Mouse (Mus musculus): ENCODE data around the gene Prl.
"Not testable (repeated sequence)": the region's sequence is repeated elsewhere in the genome, so short reads cannot be mapped to it uniquely, and the experiment has no call there.

Gene Prl

DNA sequence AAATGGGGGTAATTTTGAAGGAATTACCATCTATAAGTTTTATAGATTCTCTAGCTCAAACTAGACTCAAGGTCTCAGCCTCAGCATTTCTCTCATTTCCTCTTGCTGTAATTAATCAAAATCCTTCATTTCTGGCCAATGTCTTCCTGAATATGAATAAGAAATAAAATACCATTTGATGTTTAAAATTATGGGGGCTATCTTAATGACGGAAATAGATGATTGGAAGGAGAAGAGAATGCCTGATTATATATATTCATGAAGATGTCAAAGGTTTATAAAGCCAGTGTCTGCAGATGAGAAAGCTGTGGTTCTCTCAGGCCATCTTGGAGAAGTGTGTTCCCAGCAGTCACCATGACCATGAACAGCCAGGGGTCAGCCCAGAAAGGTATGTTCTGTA is at the start of gene Prl:
Gene Prl, plus strand, starts transcription at position 301 of the 400 bp plus-strand sequence.
- DNase-seq (ENCODE audit: low spot score in 2 of 2) = no peak

DNA sequence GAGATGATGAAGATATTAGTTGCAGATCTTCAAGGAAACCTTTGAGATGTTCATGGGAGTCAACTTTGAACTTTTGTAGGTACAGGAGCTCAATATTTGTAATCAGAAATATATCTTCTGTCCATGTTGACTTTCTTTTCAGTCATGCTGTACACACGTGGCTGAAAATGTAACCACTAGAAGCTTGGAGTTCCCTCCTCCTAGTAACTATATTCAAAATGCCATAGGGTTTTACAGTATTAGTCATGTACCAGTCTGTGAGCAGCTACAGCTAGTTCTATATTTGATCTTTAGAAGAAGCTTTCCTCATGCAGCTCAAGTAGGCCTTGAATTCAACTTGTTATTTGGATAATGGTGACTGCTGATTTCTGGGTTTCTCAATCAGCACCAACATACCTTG is 30.8 kb upstream of the Prl start:
- DNase-seq (ENCODE audit: low spot score in 2 of 2) = no peak

DNA sequence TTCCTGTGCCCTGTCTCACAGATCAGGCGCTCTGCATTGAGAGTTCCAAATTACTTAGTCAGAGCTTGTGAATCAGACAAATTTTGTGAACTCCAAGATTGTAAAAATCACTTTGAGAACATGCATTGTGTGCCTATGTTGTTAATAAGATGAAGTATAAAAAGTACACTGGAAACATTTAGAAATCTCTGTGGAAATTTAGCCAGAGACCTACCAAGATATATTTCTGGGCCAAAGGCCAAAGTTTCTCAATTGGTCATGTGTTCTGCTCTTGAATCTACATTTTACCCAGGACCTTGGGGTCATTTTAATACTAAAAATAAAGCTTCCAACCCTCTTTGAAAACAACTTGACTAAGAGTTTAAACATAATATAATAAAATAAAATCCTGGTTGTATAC is 30.0 kb upstream of the Prl start:
- no peak for DNase-seq (ENCODE audit: low spot score in 2 of 2)

DNA sequence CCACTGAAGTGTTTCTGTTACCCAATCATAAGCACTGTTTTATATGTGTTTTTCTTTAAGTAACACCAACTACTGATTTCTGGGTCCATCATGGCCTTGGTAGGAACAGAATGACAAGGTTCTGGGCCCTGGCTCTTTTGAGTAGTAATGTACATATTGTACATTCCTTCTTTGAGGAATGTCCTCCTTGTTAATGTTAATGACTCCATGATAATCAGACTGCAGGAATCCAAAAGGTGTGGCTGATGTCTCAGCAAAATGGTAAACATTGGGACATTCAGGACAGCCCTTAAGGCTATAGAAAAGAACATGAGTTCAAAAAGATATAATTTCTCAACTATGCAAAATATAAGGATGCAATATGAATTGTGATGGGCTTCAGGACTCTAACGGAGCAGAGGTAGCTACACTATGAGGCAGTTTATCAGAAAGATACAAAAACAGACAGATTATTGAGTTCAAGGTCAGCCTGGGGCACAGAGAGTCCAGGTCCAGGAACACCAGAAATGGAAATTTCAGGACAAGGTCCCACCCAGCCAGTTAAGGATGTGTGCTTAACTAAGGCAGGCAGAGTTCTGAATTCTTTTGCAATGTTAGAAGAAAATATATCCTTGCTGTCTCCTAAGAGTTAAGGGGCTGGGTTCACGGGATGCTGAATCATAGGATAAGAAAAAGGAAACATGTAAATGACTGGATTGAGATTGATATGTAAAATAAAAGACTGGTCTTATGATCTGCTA is 28.7 kb upstream of the Prl start:
- no peak for DNase-seq (ENCODE audit: low spot score in 2 of 2)

DNA sequence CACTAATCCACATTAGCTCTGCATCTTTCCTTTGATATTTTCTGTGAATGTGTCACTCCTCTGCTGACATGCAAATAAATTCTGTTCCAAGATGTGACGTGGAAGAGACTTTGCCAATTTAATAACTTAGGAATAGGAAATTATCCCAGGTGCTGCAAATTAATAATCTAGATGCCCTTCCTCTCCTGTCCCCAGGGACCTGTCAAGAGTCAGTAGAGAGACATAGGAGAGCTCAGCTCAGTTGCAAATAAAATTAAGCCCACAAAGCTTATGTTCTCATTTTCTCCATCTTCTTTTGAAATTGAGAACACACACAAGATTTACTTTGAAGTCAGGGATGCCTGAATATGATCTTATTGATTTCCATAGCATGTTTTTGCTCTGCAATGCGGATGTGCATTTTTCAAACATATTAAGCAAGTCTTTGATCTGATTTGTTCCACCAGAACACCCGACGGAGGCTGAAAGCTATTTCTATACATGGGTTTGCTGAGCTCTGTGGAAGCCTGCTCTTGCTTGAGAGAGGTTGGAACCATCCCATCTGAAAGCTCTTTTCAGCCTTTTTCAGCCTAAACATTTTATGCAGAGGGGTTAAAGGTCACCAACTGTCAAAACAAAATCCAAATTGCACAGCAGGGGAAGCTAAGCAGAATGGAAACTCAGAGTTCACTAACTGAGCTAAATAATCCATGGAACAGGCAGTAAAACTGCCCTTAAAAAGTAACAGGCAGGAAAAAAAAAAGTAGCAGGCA is 26.1 kb upstream of the Prl start:
- no peak for DNase-seq (ENCODE audit: low spot score in 2 of 2)

DNA sequence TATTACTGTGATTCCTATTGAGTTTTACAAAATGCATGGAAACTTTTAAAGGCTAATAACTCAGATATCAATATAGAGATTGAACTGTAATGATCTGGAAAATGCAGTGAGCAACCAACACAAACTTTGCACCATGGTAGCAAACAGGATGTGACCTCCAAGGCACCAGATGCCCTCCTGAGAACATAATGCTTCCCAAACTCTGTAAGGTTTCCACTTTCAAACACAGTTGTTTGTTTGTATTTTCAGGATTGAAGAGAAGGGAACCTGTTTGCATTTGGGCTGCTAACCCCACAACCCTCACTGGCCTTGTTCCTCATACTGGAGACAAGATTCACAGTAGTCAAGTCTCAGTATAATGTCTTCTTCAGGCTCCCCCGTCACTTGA is 25.5 kb upstream of the Prl start:
- DNase-seq (ENCODE audit: low spot score in 2 of 2) = no peak

DNA sequence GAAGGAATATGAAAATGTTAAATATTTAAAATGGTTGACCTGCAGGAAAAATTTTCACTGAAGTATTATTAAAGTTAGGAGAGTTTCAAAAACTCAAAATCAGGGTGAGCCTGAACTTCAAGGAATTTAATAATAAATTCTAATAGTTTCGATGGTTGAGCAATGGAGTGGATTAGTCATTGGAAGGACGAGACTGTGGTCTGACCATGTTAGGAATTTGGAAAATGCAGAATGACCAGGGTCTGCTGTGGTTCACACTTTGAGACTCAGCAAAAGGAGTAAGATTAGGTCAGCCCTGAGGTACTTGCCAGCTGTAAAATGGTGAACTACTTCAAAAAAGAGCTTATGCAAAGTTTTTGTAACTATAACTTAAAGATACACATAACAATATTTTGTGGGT is 24.4 kb upstream of the Prl start:
- DNase-seq (ENCODE audit: low spot score in 2 of 2) = no peak

DNA sequence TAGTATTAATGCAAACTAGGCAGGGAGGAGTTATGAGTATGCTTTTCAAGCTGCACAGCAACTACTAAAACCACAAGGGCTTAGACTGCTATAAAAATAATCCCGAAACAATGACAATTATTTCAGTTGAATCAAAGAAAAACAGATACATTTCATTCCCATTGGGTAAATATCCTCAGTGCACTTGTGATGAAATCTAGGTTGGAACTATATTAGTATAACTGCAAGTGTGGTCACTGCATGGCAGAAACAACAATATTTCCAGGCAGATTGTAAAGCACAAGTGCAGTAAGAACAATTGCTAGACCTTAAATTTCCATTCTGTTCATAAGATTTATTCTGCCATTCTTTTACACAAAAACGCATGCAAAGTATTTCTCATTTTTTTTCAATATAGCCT is 15.2 kb upstream of the Prl start:
- no peak for DNase-seq (ENCODE audit: low spot score in 2 of 2)

DNA sequence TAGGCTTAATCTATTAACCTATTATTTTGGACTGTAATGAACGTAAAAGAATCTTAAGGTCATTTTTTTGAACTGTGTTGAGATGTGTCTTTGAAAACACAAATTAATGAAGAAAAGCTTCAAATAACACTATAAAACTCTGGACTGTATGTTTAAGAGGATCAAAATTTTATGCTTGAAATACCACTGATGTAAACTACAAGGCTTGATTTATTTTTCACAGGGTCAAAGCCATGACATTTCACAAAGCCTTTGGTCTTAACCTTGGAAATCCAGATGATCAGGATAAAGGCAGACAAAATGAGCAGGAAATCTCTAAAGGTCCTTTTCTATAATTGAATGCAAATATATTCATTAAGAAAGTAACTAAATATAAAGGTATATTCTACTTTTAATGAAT is 14.0 kb upstream of the Prl start:
- no peak for DNase-seq (ENCODE audit: low spot score in 2 of 2)

DNA sequence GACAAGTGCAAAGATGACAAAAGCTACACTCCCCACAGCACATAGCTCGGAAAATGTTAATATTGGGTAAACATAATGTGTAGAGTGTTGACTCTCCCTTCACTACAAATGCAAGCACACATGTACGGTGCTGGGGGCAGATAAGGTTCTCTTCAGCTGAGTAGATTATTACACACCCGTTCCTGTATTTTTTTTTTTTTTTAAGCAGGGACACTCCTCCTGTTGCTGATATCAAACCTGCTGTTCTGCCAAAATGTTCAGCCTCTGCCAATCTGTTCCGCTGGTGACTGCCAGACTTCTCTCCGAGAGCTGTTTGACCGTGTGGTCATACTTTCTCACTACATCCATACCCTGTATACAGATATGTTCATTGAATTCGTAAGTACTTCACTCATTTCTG is 1.8 kb downstream of the Prl start:
- DNase-seq (ENCODE audit: low spot score in 2 of 2) = no peak

DNA sequence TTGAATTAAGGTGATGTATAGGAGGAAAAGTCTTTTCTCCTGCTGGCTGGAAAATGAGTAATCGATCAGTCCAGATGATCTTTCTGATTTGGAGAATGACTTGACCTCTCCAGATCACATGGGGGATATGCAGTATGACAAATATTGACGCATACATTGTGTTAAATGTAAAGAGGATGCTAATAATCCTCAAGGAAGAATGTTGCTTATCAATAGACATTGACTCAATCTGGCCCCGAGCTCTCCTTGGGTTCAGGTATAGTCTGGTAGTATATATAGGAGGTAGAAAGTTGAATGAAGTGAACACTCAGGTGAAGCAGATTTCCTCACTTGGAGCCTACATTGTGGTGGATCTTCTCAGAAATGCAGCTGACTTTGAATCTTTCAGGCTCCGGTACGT is 36.5 kb downstream of the Prl start, which contains the start of gene Prl3d1:
Gene Prl3d1, plus strand, starts transcription at position 301 of the 400 bp plus-strand sequence.
- DNase-seq (ENCODE audit: low spot score in 2 of 2) = not testable (repeated sequence)
